Mouse (Mus musculus) midbrain, embryonic 10.5 days (tissue): ENCODE data around the gene Rhof. TPM values are rescaled to one million over a fixed set of nuclear protein-coding genes. Genes with fewer than 3 reads are reported as not detected.

Experiments used
- DNase-seq: peaks from one replicate; pipeline ENCODE4 v3.0.0-alpha.2; 2017; ENCODE audit warnings: low spot score
- H3K27ac ChIP-seq: fragments of 300-500 bp; sonication (generic); replicated peaks from 2 replicates; pipeline ENCODE4 v1.5.1; 2016; ENCODE audit warnings: mild to moderate bottlenecking
- H3K27me3 ChIP-seq: fragments of 300-500 bp; sonication (generic); 2 replicates; pipeline ENCODE4 v1.6.1; 2016; ENCODE audit warnings: low read depth, mild to moderate bottlenecking; ENCODE audit not compliant: poor library complexity, severe bottlenecking
- H3K36me3 ChIP-seq: fragments of 300-500 bp; sonication (generic); 2 replicates; pipeline ENCODE4 v1.6.1; 2016; ENCODE audit warnings: mild to moderate bottlenecking, moderate library complexity
- H3K4me1 ChIP-seq: fragments of 300-500 bp; sonication (generic); 2 replicates; pipeline ENCODE4 v1.6.1; 2016
- H3K4me3 ChIP-seq: fragments of 300-500 bp; sonication (generic); 2 replicates; pipeline ENCODE4 v1.5.1; 2016; ENCODE audit warnings: mild to moderate bottlenecking, moderate library complexity
- H3K9me3 ChIP-seq: fragments of 300-500 bp; sonication (generic); replicated peaks from 2 replicates; pipeline ENCODE4 v1.6.1; 2016; ENCODE audit warnings: mild to moderate bottlenecking
- WGBS: fragments of 180-500 bp; shearing (Covaris S2); methylation state at CpG from one replicate; pipeline ENCODE4 v1.1.7; 2016; 5-methylcytosine and 5-hydroxymethylcytosine counted together
- polyA plus RNA-seq: library from polyadenylated mRNA; unstranded; fragments of >200 nt; fragmentation: Nextera tagmentation; extraction: Ambion mirVana; gene quantifications from 2 replicates; pipeline ENCODE4 v1.2.1, GENCODE M21; 2016

Gene Rhof
- 1.4 and 1.9 TPM in 2 replicates for polyA plus RNA-seq

DNA sequence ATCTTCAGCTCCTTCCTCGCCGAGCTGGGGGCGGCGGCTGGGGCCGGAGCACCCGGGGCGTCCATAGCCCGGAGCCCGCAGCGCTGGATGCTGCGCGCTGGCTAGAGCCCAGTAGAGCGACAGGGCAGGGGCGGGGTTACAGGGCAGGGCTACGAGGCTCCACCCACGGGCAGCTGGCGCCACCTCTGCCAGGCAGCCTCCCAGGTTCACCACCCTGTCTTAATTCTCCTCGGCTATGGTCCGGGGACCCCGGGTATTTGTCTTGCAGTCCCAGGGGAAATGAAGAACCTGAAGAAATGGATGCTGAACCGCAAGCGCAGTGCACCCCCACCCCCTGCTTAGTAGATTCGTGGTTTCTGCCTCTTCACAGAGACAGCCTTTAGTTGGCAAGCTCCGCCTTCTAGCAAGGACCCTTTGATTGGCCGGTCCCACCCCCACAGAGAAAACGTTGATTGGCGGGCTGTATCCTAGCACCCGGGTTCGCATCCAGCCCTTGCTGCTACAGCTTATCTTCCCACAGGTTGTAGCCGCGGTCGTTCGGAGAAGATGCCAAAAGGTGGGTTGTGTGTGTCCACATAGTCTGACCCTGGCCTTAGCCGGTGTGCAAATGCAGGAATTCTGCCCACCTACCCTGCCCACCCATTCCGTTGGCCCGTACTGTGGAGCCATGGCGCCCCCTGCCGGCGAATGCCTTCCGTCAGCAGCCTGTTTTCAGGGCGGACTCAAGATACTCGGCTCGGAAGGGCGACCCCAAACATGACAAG, at the start of gene Rhof:
TSS of gene Rhof (minus strand) at position 385 of the 764 bp plus-strand sequence.
- H3K4me1 ChIP-seq = peaks cover 64% of the 10 kb centered on the region
- peak within 1 kb of the TSS; percentile 52 for H3K27ac ChIP-seq
- peak within 1 kb of the TSS; percentile 99 for H3K4me3 ChIP-seq
- peak; percentile 79 for DNase-seq
- WGBS = 2% methylated on average over 44 of the region's 44 CpGs
- H3K9me3 ChIP-seq = no peaks in the 10 kb centered on the region
- H3K36me3 ChIP-seq = peaks cover 82% of the 10 kb centered on the region
- peaks cover 16% of the 10 kb centered on the region for H3K27me3 ChIP-seq

GRCm38 (mm10) chr5:123181536-123181935, 49.0 kb upstream of the Rhof start:
- H3K27me3 ChIP-seq = no peaks in the 10 kb centered on the region
- H3K9me3 ChIP-seq = peaks cover 9% of the 10 kb centered on the region; the same call in 1 of the 2 replicates
- no peaks in the 10 kb centered on the region for H3K4me1 ChIP-seq
- WGBS = 78% methylated on average over 6 of the region's 6 CpGs
- no peak for DNase-seq
- no peaks in the 10 kb centered on the region for H3K36me3 ChIP-seq
- H3K4me3 ChIP-seq = no peak overlapping the region
- no peak overlapping the region for H3K27ac ChIP-seq

DNA sequence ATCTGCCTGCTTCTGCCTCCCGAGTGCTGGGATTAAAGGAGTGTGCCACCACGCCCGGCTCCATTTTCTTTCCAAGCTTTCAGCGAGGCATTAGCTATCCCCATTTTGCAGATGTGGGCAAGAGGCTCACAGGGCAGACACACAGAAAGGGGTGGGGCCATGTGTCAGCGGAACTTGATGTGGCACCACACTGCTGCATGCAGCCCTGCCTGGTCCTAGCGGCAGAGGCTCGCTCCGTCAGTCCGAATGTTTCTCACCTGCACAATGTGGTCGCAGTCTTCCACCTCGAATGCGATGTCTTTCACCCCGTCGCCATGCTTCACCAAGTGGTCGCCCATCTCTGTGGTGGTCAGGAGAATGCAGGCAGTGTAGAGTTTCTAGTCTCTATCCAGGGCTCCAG, 47.9 kb upstream of the Rhof start:
- peaks cover 9% of the 10 kb centered on the region; the same call in 1 of the 2 replicates for H3K9me3 ChIP-seq
- WGBS = 94% methylated on average over 15 of the region's 15 CpGs
- H3K4me1 ChIP-seq = no peaks in the 10 kb centered on the region
- H3K4me3 ChIP-seq = no peak overlapping the region
- DNase-seq = no peak
- no peak overlapping the region for H3K27ac ChIP-seq
- no peaks in the 10 kb centered on the region for H3K36me3 ChIP-seq
- H3K27me3 ChIP-seq = no peaks in the 10 kb centered on the region

DNA sequence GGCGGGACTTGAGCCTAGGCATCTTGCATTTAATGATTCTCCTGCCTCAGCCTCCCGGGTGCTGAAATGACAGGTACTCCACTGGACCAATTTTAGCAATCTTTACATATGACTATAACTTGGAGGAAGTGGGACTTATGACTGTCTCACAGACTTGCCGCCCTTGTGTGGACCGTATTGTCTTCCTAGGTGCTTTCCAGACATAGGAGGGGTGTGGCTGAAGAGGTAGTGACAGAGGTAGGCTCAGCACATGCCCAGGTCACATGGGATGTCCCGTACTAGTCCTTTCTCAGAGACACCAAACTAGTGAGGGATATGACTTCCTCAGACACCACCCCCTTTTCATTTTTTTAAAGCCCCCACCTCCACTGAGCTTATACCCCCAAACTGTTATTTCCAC, 46.3 kb upstream of the Rhof start:
- DNase-seq = no peak
- H3K36me3 ChIP-seq = no peaks in the 10 kb centered on the region
- no peaks in the 10 kb centered on the region for H3K4me1 ChIP-seq
- no peaks in the 10 kb centered on the region for H3K27me3 ChIP-seq
- H3K9me3 ChIP-seq = peaks cover 9% of the 10 kb centered on the region; the same call in 1 of the 2 replicates
- H3K4me3 ChIP-seq = no peak overlapping the region
- WGBS = 91% methylated on average over 5 of the region's 5 CpGs
- H3K27ac ChIP-seq = no peak overlapping the region

DNA sequence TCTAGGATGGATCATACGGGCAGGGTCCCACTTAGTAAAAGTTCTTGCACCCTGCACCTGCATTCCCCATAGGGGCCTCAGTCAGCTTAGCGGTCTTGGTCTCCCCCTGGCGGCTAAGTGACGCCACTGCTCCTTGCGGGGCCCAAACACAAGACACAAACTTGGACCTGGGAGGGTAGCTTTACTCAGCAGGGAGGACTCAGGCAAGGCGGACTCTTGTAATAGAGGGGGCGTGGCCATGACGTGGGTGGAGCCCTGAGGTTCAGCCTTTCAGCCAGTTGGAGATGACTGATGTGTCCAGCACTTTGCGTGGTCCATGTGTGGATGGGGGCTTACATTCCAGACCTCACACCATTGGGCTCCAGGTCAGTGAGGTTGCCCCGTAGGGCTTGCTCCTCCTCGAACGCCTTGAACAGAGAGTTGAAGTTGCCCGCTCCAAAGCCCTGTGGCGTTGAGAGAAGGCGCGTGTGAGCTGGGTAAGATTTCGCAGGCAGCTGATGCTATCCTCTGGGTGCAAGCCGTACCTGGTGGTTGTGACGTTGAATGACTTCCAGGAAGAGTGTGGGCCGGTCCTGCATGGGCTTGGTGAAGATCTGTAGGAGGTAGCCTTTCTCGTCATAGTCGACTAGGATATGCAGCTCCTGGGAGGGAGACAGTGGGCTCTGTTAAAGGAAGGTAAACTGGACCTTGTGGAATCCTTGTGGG, 39.3 kb upstream of the Rhof start:
- Histone ChIP-seq H3K9me3 (no peaks in the 10 kb centered on the region), H3K4me3 (peak overlapping the region; percentile 41), H3K27me3 (no peaks in the 10 kb centered on the region), H3K36me3 (peaks cover 7% of the 10 kb centered on the region), H3K4me1 (peaks cover 15% of the 10 kb centered on the region), H3K27ac (no peak overlapping the region)
- 16% methylated on average over 22 of the region's 22 CpGs for WGBS
- DNase-seq = peak; percentile 89

- Histone ChIP-seq H3K27me3 (no peaks in the 10 kb centered on the region), H3K9me3 (no peaks in the 10 kb centered on the region), H3K36me3 (peaks cover 21% of the 10 kb centered on the region), H3K4me3 (no peak overlapping the region), H3K27ac (no peak overlapping the region), H3K4me1 (peaks cover 15% of the 10 kb centered on the region)
- WGBS = 80% methylated on average over 9 of the region's 9 CpGs
- no peak for DNase-seq
Observed at GRCm38 (mm10) chr5:123170365-123170764, 37.9 kb upstream of the Rhof start.

DNA sequence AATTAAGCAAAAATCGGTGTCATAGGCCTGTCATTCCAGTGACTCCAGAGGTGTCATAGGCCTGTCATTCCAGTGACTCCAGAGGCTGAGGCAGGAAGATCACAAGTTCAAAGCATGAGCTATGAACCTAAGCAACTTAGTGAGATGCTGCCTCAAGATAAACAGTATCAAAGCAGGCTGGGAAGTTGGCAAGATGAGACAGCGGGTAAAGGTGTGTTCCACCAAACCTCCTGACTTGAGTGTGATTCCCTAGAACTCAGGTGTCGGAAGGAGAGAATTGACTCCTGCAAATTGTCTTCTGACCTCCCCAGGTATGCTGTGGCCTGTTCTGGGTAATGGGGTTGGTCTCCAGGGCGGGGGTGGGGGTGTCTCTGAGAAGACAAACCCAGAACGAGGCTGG, 36.8 kb upstream of the Rhof start, which contains the start of gene Psmd9:
TSS of gene Psmd9 (plus strand) at position 130 of the 400 bp plus-strand sequence.
- H3K27me3 ChIP-seq = no peaks in the 10 kb centered on the region
- no peak for DNase-seq
- peaks cover 27% of the 10 kb centered on the region for H3K36me3 ChIP-seq
- H3K4me1 ChIP-seq = peaks cover 15% of the 10 kb centered on the region
- H3K9me3 ChIP-seq = no peaks in the 10 kb centered on the region
- 88% methylated on average over 5 of the region's 5 CpGs for WGBS
- no peak within 1 kb of the TSS for H3K27ac ChIP-seq
- no peak within 1 kb of the TSS for H3K4me3 ChIP-seq

DNA sequence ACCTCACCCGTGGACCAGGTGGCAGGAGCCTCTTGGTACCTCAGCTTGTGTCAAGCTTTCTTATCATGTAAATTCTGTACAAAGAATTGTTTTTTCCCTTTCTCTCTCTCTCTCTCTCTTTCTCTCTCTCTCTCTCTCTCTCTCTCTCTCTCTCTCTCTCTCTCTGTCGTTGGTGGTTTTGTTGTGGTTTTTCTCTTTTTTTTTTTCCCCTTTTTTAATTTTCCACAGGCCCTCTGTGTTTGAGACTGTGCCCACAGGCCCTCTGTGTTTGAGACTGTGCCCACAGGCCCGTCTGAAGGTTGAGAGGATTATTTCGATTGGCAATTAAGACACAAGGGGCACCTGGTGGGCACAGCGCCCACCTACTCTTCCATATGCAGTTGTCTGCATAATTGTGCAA, 35.1 kb upstream of the Rhof start:
- Histone ChIP-seq H3K27ac (no peak overlapping the region), H3K27me3 (no peaks in the 10 kb centered on the region), H3K36me3 (peaks cover 44% of the 10 kb centered on the region), H3K4me1 (peaks cover 15% of the 10 kb centered on the region), H3K9me3 (no peaks in the 10 kb centered on the region), H3K4me3 (no peak overlapping the region)
- 84% methylated on average over 5 of the region's 5 CpGs for WGBS
- no peak for DNase-seq

GRCm38 (mm10) chr5:123166437-123166836, 33.9 kb upstream of the Rhof start:
- no peaks in the 10 kb centered on the region for H3K9me3 ChIP-seq
- no peak overlapping the region for H3K4me3 ChIP-seq
- DNase-seq = no peak
- peaks cover 3% of the 10 kb centered on the region; the same call in 1 of the 2 replicates for H3K4me1 ChIP-seq
- 91% methylated on average over 10 of the region's 10 CpGs for WGBS
- no peaks in the 10 kb centered on the region for H3K27me3 ChIP-seq
- H3K27ac ChIP-seq = no peak overlapping the region
- peaks cover 55% of the 10 kb centered on the region for H3K36me3 ChIP-seq

DNA sequence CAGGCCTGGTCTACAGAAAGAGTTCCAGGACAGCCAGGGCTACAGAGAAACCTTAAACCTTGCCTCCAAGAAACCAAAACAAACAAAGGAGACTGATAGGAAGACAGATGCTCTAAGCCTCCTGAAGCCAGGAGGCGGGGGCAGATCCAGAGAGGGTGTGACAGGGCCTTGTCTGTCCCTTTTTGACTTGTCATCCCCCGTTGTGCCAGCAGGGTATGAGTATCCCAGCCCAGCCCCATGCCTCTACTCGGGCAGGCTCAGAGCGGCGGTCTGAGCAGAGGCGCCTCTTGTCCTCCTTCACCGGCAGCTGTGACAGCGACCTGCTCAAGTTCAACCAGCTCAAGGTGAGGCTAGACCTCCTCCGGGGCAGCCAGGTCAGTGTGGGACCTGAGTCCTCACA, 30.4 kb upstream of the Rhof start:
- Histone ChIP-seq H3K27me3 (no peaks in the 10 kb centered on the region), H3K4me1 (no peaks in the 10 kb centered on the region), H3K4me3 (no peak overlapping the region), H3K36me3 (peaks cover 88% of the 10 kb centered on the region), H3K9me3 (no peaks in the 10 kb centered on the region), H3K27ac (no peak overlapping the region)
- peak; percentile 25 for DNase-seq
- 85% methylated on average over 9 of the region's 9 CpGs for WGBS

DNA sequence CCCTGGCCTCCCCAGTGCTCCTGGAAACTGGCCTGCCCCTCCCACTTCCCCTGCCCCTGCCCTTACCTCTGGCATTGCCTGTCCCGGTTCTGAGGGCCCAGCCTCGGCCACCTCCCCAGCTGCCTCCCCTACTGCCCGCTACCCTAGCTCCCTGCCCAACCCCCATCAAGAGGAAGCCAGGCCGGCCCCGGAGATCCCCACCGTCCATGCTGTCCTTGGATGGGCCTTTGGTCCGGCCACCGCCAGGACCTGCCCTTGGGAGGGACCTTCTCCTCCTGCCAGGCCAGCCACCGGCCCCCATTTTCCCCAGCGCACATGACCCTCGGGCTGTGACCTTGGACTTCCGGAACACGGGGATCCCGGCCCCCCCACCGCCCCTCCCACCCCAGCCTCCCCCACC, 27.8 kb upstream of the Rhof start:
- DNase-seq = no peak
- no peak overlapping the region for H3K4me3 ChIP-seq
- WGBS = 92% methylated on average over 15 of the region's 15 CpGs
- peaks cover 92% of the 10 kb centered on the region for H3K36me3 ChIP-seq
- no peaks in the 10 kb centered on the region for H3K9me3 ChIP-seq
- no peak overlapping the region for H3K27ac ChIP-seq
- no peaks in the 10 kb centered on the region for H3K27me3 ChIP-seq
- H3K4me1 ChIP-seq = no peaks in the 10 kb centered on the region

DNA sequence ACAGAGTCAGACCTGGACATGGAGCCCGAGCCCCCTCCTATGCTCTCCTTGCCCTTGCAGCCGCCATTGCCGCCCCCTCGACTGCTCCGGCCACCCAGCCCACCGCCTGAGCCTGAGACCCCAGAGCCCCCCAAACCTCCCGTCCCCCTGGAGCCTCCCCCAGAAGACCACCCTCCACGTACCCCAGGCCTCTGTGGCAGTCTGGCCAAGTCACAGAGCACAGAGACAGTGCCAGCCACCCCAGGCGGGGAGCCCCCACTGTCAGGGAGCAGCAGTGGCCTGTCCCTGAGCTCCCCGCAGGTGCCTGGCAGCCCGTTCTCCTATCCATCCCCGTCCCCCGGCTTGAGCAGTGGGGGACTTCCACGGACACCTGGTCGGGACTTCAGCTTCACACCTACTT, 27.4 kb upstream of the Rhof start:
- DNase-seq = no peak
- no peak overlapping the region for H3K27ac ChIP-seq
- peaks cover 97% of the 10 kb centered on the region for H3K36me3 ChIP-seq
- WGBS = 95% methylated on average over 15 of the region's 15 CpGs
- H3K27me3 ChIP-seq = no peaks in the 10 kb centered on the region
- no peak overlapping the region for H3K4me3 ChIP-seq
- H3K4me1 ChIP-seq = no peaks in the 10 kb centered on the region
- no peaks in the 10 kb centered on the region for H3K9me3 ChIP-seq

DNA sequence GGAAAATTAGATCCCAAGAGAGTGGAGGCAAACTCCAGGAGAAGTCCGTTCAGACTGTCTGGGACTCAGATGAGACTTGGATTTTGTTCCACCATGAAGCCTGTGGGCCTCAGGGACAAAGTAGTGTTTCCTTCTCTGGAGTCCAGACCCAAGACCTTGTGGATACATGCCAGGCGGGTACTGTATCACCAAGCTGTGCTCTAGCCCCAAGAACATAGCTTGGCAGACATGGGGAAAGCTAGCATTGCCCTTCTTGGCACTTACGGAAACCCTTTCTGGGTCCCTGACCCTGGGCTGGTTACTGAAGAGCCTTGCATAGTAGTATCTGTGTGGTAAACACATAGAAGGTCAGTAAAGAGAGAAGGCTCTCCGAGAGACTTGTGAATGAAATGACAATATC, 27.0 kb upstream of the Rhof start:
- Histone ChIP-seq H3K4me3 (no peak overlapping the region), H3K9me3 (no peaks in the 10 kb centered on the region), H3K4me1 (no peaks in the 10 kb centered on the region), H3K27ac (no peak overlapping the region), H3K36me3 (peaks cover 97% of the 10 kb centered on the region), H3K27me3 (no peaks in the 10 kb centered on the region)
- WGBS = 94% methylated on average over 4 of the region's 4 CpGs
- no peak for DNase-seq
